Mouse (Mus musculus): Measurements from ENCODE around the gene Tmsb15l.

- TF ChIP-seq CTCF (conservative IDR thresholded peaks at IDR 0.05 in 1 of 2, IDR thresholded peaks at IDR 0.05 in 1 of 2; ENCODE audit: low read depth in 2 of 2, low read length in 2 of 2) (no peak), EP300 (IDR thresholded peaks at IDR 0.05; ENCODE audit: low read length) (no peak), E2F4 (IDR thresholded peaks at IDR 0.05; ENCODE audit: insufficient replicate concordance, low read depth, low read length) (no peak), POLR2A (IDR thresholded peaks at IDR 0.05; ENCODE audit: low read depth, low read length) (no peak), CHD1 (IDR thresholded peaks at IDR 0.05; ENCODE audit: low read depth, low read length) (no peak), UBTF (IDR thresholded peaks at IDR 0.05; ENCODE audit: low read depth, low read length) (no peak), USF1 (IDR thresholded peaks at IDR 0.05; ENCODE audit: low read depth, low read length) (no peak), NRF1 (IDR thresholded peaks at IDR 0.05; ENCODE audit: low read depth, low read length) (no peak), CHD2 (IDR thresholded peaks at IDR 0.05; ENCODE audit: low read length) (no peak), MEF2A (IDR thresholded peaks at IDR 0.05; ENCODE audit: borderline replicate concordance, low read depth, low read length) (no peak), MXI1 (IDR thresholded peaks at IDR 0.05; ENCODE audit: low read depth, low read length) (no peak)
These were observed 19.6 kb upstream of the Tmsb15l start for GRCm38 (mm10) chrX:136996256-136996655.
